Mouse (Mus musculus) megakaryocyte, embryonic 14.5 days (primary cell): Measurements from ENCODE around the gene Sbf1.

ENCODE experiments used
- FLI1 ChIP-seq: IDR thresholded peaks from 2 replicates; pipeline ENCODE4 v1.6.1; 2012; ENCODE audit warnings: low read length, inconsistent platforms, mixed read lengths
- GATA1 ChIP-seq: IDR thresholded peaks from 3 replicates; pipeline ENCODE4 v1.6.1; 2012; ENCODE audit warnings: mixed read lengths, low read length, inconsistent platforms, borderline replicate concordance

DNA sequence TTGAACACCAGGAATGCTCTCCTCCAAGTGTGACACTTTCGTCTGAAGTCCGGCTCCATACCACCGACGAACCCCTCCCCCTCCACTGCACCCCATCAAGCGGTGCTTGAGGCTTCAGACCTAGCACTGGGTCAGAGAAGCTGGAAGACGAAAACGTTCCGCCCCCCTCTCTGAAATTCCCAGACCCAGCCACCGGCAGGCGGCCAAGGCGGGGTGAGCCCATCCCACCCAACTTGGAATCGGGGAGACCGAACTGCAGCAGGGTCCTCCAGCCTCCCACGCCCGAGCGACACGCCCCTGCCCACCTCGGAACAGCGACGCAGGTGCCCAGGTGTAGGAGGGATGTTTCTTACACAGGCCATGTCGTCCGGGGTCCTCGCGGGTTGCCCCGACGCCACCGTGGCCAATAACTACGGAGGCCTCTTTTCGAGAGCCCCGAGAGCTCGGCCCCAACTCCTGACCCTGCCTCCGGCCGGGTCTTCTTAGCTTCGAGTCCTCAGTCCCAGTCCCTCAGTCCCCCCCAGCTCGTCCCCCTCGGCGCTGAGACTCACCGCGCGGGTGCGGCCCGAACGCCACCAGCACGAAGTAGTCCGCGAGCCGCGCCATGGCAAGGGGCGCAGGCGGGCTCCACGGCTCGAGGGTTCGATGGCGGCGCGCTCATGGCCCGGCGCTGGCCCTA, 461 bp downstream of the Sbf1 start:
- TF ChIP-seq GATA1 (no peak), FLI1 (no peak)
